Mouse (Mus musculus) MEL (cell line): ENCODE measurements around the gene A930002H24Rik. TPM values are rescaled to one million over a fixed set of nuclear protein-coding genes. Genes with fewer than 3 reads are reported as not detected.

ENCODE experiments used
- DNase-seq: peaks from one replicate; pipeline ENCODE4 v3.0.0; 2011; ENCODE audit warnings: low read depth, low spot score
- H3K27ac ChIP-seq: 2 replicates; pipeline ENCODE4 v1.5.1; 2012; ENCODE audit warnings: low read depth, mild to moderate bottlenecking, control low read depth, low read length, moderate library complexity; ENCODE audit not compliant: control insufficient read depth
- H3K27me3 ChIP-seq, 2 experiments: fragments of 150-350 bp in 1 of 2; sonication (generic) in 1 of 2; 2 replicates each; pipeline ENCODE4 v1.6.1; 2012; ENCODE audit warnings: low read length in 2 of 2, mild to moderate bottlenecking in 2 of 2, improper control_type of control experiment in 1 of 2, moderate library complexity in 1 of 2; ENCODE audit not compliant: insufficient read depth in 2 of 2, control insufficient read depth in 1 of 2
- H3K36me3 ChIP-seq, 2 experiments: 2 replicates each; pipeline ENCODE4 v1.6.1; 2012 to 2014; ENCODE audit warnings: low read length in 2 of 2, improper control_type of control experiment in 1 of 2, inconsistent platforms in 1 of 2, mild to moderate bottlenecking in 1 of 2; ENCODE audit not compliant: insufficient read depth in 2 of 2, control insufficient read depth in 1 of 2
- H3K4me1 ChIP-seq, 2 experiments: fragments of 150-350 bp in 1 of 2; sonication (generic) in 1 of 2; 2 replicates each; pipeline ENCODE4 v1.6.1; 2012; ENCODE audit warnings: low read length in 2 of 2, improper control_type of control experiment in 1 of 2, mild to moderate bottlenecking in 1 of 2; ENCODE audit not compliant: insufficient read depth in 2 of 2, control insufficient read depth in 1 of 2
- H3K4me3 ChIP-seq, 2 experiments: fragments of 150-350 bp in 1 of 2; sonication (generic) in 1 of 2; 2 replicates each; pipeline ENCODE4 v1.5.1; 2012; ENCODE audit warnings: low read depth in 2 of 2, low read length in 2 of 2, mild to moderate bottlenecking in 2 of 2, moderate library complexity in 2 of 2, control low read depth in 1 of 2, improper control_type of control experiment in 1 of 2; ENCODE audit not compliant: control insufficient read depth in 1 of 2, insufficient read depth in 1 of 2
- H3K79me2 ChIP-seq: 2 replicates; pipeline ENCODE4 v1.6.1; 2012; ENCODE audit warnings: mild to moderate bottlenecking, low read length, moderate library complexity; ENCODE audit not compliant: control insufficient read depth, poor library complexity, insufficient read depth
- H3K9ac ChIP-seq: 2 replicates; pipeline ENCODE4 v1.6.1; 2012; ENCODE audit warnings: low read depth, mild to moderate bottlenecking, control low read depth, low read length, moderate library complexity; ENCODE audit not compliant: control insufficient read depth, poor library complexity, severe bottlenecking
- H3K9me3 ChIP-seq: fragments of 150-350 bp; sonication (generic); replicated peaks from 2 replicates; pipeline ENCODE4 v1.6.1; 2012; ENCODE audit warnings: mild to moderate bottlenecking, low read length, improper control_type of control experiment, moderate library complexity; ENCODE audit not compliant: insufficient read depth
- E2F4 ChIP-seq: IDR thresholded peaks from 2 replicates; pipeline ENCODE4 v1.6.1; 2011; ENCODE audit warnings: low read depth, low read length, improper control_type of control experiment, borderline replicate concordance
- EP300 ChIP-seq, 2 experiments: IDR thresholded peaks; 2 replicates each; pipeline ENCODE4 v1.6.1; 2011; ENCODE audit warnings: improper control_type of control experiment in 2 of 2, low read length in 2 of 2, low read depth in 1 of 2, mild to moderate bottlenecking in 1 of 2
- GATA1 ChIP-seq: IDR thresholded peaks from 2 replicates; pipeline ENCODE4 v1.6.1; 2011; ENCODE audit warnings: low read depth, low read length, improper control_type of control experiment
- HCFC1 ChIP-seq: IDR thresholded peaks from 2 replicates; pipeline ENCODE4 v1.6.1; 2012; ENCODE audit warnings: low read depth, mild to moderate bottlenecking, inconsistent platforms, low read length, improper control_type of control experiment, moderate library complexity
- JUND ChIP-seq: IDR thresholded peaks from 2 replicates; pipeline ENCODE4 v1.6.1; 2011; ENCODE audit warnings: low read depth, mild to moderate bottlenecking, improper control_type of control experiment, low read length
- KAT2A ChIP-seq: conservative IDR thresholded peaks from 2 replicates; pipeline ENCODE4 v1.6.1; 2012; ENCODE audit warnings: low read depth, low read length, improper control_type of control experiment, inconsistent platforms
- MAX ChIP-seq: IDR thresholded peaks from 2 replicates; pipeline ENCODE4 v1.6.1; 2011; ENCODE audit warnings: low read length, improper control_type of control experiment
- MAZ ChIP-seq: IDR thresholded peaks from 2 replicates; pipeline ENCODE4 v1.6.1; 2012; ENCODE audit warnings: low read depth, mild to moderate bottlenecking, inconsistent platforms, low read length, improper control_type of control experiment
- MYB ChIP-seq: IDR thresholded peaks from 2 replicates; pipeline ENCODE4 v1.6.1; 2011; ENCODE audit warnings: mild to moderate bottlenecking, low read depth, low read length, improper control_type of control experiment
- MYC ChIP-seq: IDR thresholded peaks from 2 replicates; pipeline ENCODE4 v1.6.1; 2011; ENCODE audit warnings: low read depth, mild to moderate bottlenecking, low read length, improper control_type of control experiment, moderate library complexity
- NELFE ChIP-seq: IDR thresholded peaks from 2 replicates; pipeline ENCODE4 v1.6.1; 2011; ENCODE audit warnings: low read depth, low read length, improper control_type of control experiment
- POLR2AphosphoS2 ChIP-seq: IDR thresholded peaks from 2 replicates; pipeline ENCODE4 v1.6.1; 2011; ENCODE audit warnings: low read length, improper control_type of control experiment
- POLR2AphosphoS5 ChIP-seq: IDR thresholded peaks from 2 replicates; pipeline ENCODE4 v1.6.1; 2012; ENCODE audit warnings: low read depth, borderline replicate concordance, mild to moderate bottlenecking, inconsistent platforms, low read length, moderate library complexity, mixed read lengths
- RCOR1 ChIP-seq: IDR thresholded peaks from 2 replicates; pipeline ENCODE4 v1.6.1; 2012; ENCODE audit warnings: low read depth, mild to moderate bottlenecking, inconsistent platforms, low read length, improper control_type of control experiment
- TAL1 ChIP-seq: IDR thresholded peaks from 2 replicates; pipeline ENCODE4 v1.6.1; 2012; ENCODE audit warnings: mild to moderate bottlenecking, inconsistent platforms, low read length, moderate library complexity, mixed read lengths
- TCF12 ChIP-seq: IDR thresholded peaks from 2 replicates; pipeline ENCODE4 v1.6.1; 2014; ENCODE audit warnings: low read depth, mild to moderate bottlenecking, inconsistent platforms, low read length, improper control_type of control experiment, moderate library complexity
- UBTF ChIP-seq: IDR thresholded peaks from 2 replicates; pipeline ENCODE4 v1.6.1; 2012; ENCODE audit warnings: low read depth, mild to moderate bottlenecking, inconsistent platforms, low read length, improper control_type of control experiment, moderate library complexity, borderline replicate concordance; ENCODE audit not compliant: insufficient read depth
- USF1 ChIP-seq: IDR thresholded peaks from 2 replicates; pipeline ENCODE4 v1.6.1; 2014; ENCODE audit warnings: low read depth, mild to moderate bottlenecking, inconsistent platforms, low read length, improper control_type of control experiment, moderate library complexity
- USF2 ChIP-seq, 2 experiments: IDR thresholded peaks; 2 replicates each; pipeline ENCODE4 v1.6.1; 2011 to 2012; ENCODE audit warnings: improper control_type of control experiment in 2 of 2, low read length in 2 of 2, borderline replicate concordance in 1 of 2, inconsistent platforms in 1 of 2, low read depth in 1 of 2, mild to moderate bottlenecking in 1 of 2; ENCODE audit not compliant: insufficient read depth in 1 of 2
- ZC3H11A ChIP-seq: IDR thresholded peaks from 2 replicates; pipeline ENCODE4 v1.6.1; 2012; ENCODE audit warnings: low read depth, mild to moderate bottlenecking, inconsistent platforms, low read length, improper control_type of control experiment
- ZKSCAN1 ChIP-seq: IDR thresholded peaks from 2 replicates; pipeline ENCODE4 v1.6.1; 2012; ENCODE audit warnings: low read depth, mild to moderate bottlenecking, inconsistent platforms, low read length, improper control_type of control experiment, moderate library complexity
- ZMIZ1 ChIP-seq: IDR thresholded peaks from 2 replicates; pipeline ENCODE4 v1.6.1; 2012; ENCODE audit warnings: low read depth, mild to moderate bottlenecking, inconsistent platforms, low read length, improper control_type of control experiment, moderate library complexity
- polyA plus RNA-seq, 2 experiments: library from polyadenylated mRNA; stranded (reverse) in 1 of 2; unstranded in 1 of 2; fragments of >175 nt in 1 of 2; fragments of >200 nt in 1 of 2; gene quantifications; 2 replicates each; pipeline versions ENCODE4 v1.2.1 to v1.2.4; 2012; ENCODE audit warnings: low replicate concordance in 2 of 2, low read depth in 1 of 2; ENCODE audit not compliant: insufficient read length in 2 of 2, insufficient read depth in 1 of 2, missing spikeins in 1 of 2
- total RNA-seq: library from RNA; depleted of rRNA; stranded (reverse); fragments of 300-350 nt; gene quantifications from 2 replicates; pipeline ENCODE4 v1.2.3, GENCODE M21; 2012

The A930002H24Rik gene
- total and polyA plus RNA-seq, 3 experiments = 0.70 to 1.1 TPM; not detected in 1

- TF ChIP-seq TCF12 = peak; percentile 48
- TF ChIP-seq, all 39 proteins: peak for 8
Observed at GRCm38 (mm10) chr17:63826767-63827166, 36.8 kb downstream of the A930002H24Rik start (continued).

- Histone ChIP-seq H3K4me1 (peaks cover under 1 to 25% of the 10 kb centered on the region in 2 experiments; a peak in 3 of 4 replicates), H3K27me3 (no peaks in the 10 kb centered on the region), H3K9me3 (no peaks in the 10 kb centered on the region), H3K36me3 (peaks cover 0 to 22% of the 10 kb centered on the region in 2 experiments; a peak in 2 of 4 replicates), H3K4me3 (no peak overlapping the region), H3K79me2 (no peaks in the 10 kb centered on the region), H3K9ac (no peak overlapping the region), H3K27ac (no peak overlapping the region)
- DNase-seq = no peak
- TF ChIP-seq UBTF (no peak), MAZ (no peak), HCFC1 (no peak), GATA1 (no peak), POLR2AphosphoS5 (no peak), NELFE (no peak), JUND (no peak)
Observed at GRCm38 (mm10) chr17:63826196-63826595, 37.4 kb downstream of the A930002H24Rik start.

GRCm38 (mm10) chr17:63824141-63824540 lies 39.5 kb downstream of the A930002H24Rik start:
- no peak for TF ChIP-seq KAT2A
- TF ChIP-seq ZMIZ1 = no peak
- TF ChIP-seq ZKSCAN1 = no peak
- peaks cover 0 to 20% of the 10 kb centered on the region in 2 experiments; a peak in 3 of 4 replicates for H3K4me1 ChIP-seq
- no peaks in the 10 kb centered on the region for H3K9me3 ChIP-seq
- peaks cover 0 to 21% of the 10 kb centered on the region in 2 experiments; a peak in 2 of 4 replicates for H3K36me3 ChIP-seq
- no peak overlapping the region for H3K9ac ChIP-seq
- H3K79me2 ChIP-seq = no peaks in the 10 kb centered on the region
- no peak overlapping the region for H3K4me3 ChIP-seq
- no peak overlapping the region for H3K27ac ChIP-seq
- H3K27me3 ChIP-seq = no peaks in the 10 kb centered on the region
- DNase-seq = no peak

DNA sequence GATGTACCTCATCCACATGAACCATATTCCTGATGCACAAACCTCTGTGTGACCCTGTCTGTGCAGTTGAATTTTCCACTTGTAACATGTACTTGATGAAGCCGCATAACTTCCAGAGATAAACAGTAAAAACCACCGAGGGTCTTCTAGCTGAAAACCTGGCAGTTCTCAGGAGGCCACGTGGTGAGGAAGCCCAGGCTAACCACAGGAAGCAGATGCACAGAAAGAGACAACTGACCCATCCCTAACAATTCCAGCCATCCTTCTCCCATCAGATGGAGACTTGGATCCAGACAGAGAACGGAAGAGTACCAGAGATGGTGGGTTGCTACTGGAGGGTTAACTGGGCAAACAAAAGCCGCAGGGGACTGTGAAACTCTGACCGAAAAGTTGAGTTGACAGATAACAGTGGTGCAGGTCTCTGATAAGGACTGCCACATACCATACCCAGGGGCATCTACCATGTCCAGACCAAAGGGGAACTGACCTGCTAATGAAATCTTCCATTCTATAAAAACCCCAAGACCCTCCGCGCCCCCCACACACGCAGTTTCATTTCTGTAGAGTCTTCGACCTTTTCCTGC lies 45.1 kb downstream of the A930002H24Rik start:
- peak; percentile 44 for DNase-seq
- Histone ChIP-seq H3K27me3 (no peaks in the 10 kb centered on the region), H3K4me3 (peak overlapping the region; percentile 20 to 42; a peak in 3 of 4 replicates), H3K9ac (no peak overlapping the region), H3K9me3 (no peaks in the 10 kb centered on the region), H3K36me3 (peaks cover 0 to 17% of the 10 kb centered on the region in 2 experiments; a peak in 2 of 4 replicates), H3K27ac (no peak overlapping the region), H3K79me2 (no peaks in the 10 kb centered on the region), H3K4me1 (peaks cover 4 to 18% of the 10 kb centered on the region in 2 experiments)
- TF ChIP-seq E2F4 (no peak), ZC3H11A (no peak), MAX (peak; percentile 70), ZMIZ1 (no peak), RCOR1 (peak; percentile 6; the same call in 1 of the 2 replicates), MYC (0 out of 2 replicates have a peak, but pooled peaks have one; percentile 50), TAL1 (peak; percentile 47), GATA1 (peak; percentile 79), USF1 (peak; percentile 75), EP300 (IDR thresholded peaks at IDR 0.05; ENCODE audit: low read depth in 1 of 2, low read length in 2 of 2) (peak in 1 of 2 experiments; percentile 57; a peak in 3 of 4 replicates), JUND (no peak), USF2 (IDR thresholded peaks at IDR 0.05; ENCODE audit: borderline replicate concordance in 1 of 2, insufficient read depth in 1 of 2, low read depth in 1 of 2, low read length in 2 of 2) (0 out of 4 replicates have a peak, but pooled peaks of 1 of the 2 experiments have one; percentile 17), MYB (no peak), POLR2AphosphoS2 (no peak), KAT2A (no peak)
